Mouse (Mus musculus) thymus, adult 2 months (tissue): Measurements from ENCODE around the gene Babam2. TPM values are rescaled to one million over a fixed set of nuclear protein-coding genes. Genes with fewer than 3 reads are reported as not detected.

Experiments used
- DNase-seq: peaks from one replicate; pipeline ENCODE4 v3.0.0; 2021
- H3K27ac ChIP-seq: fragments of 200-500 bp; 2 replicates; pipeline ENCODE4 v1.5.1; 2012; ENCODE audit warnings: low read length, control low read depth; ENCODE audit not compliant: control insufficient read depth, insufficient read depth
- H3K27me3 ChIP-seq: fragments of 200-500 bp; 2 replicates; pipeline ENCODE4 v1.6.1; 2012; ENCODE audit warnings: mild to moderate bottlenecking, low read length, moderate library complexity, mixed read lengths; ENCODE audit not compliant: control insufficient read depth, insufficient read depth
- H3K36me3 ChIP-seq: fragments of 200-500 bp; 2 replicates; pipeline ENCODE4 v1.6.1; 2012; ENCODE audit warnings: mild to moderate bottlenecking, low read length, moderate library complexity; ENCODE audit not compliant: control insufficient read depth, insufficient read depth
- H3K4me1 ChIP-seq: fragments of 200-500 bp; replicated peaks from 2 replicates; pipeline ENCODE4 v1.6.1; 2012; ENCODE audit warnings: low read length; ENCODE audit not compliant: control insufficient read depth, insufficient read depth
- H3K4me3 ChIP-seq: fragments of 200-500 bp; 2 replicates; pipeline ENCODE4 v1.5.1; 2012; ENCODE audit warnings: mild to moderate bottlenecking, low read length, control low read depth, moderate library complexity; ENCODE audit not compliant: control insufficient read depth, insufficient read depth
- CTCF ChIP-seq: fragments of 200-500 bp; IDR thresholded peaks from 2 replicates; pipeline ENCODE4 v1.5.1; 2012; ENCODE audit warnings: mild to moderate bottlenecking, control low read depth, low read length, moderate library complexity, borderline replicate concordance; ENCODE audit not compliant: control insufficient read depth, poor library complexity, insufficient read depth; ENCODE audit errors: extremely low read depth
- POLR2A ChIP-seq: fragments of 200-500 bp; IDR thresholded peaks from 2 replicates; pipeline ENCODE4 v1.6.1; 2012; ENCODE audit warnings: mild to moderate bottlenecking, low read length, control low read depth, moderate library complexity; ENCODE audit not compliant: control insufficient read depth, poor library complexity, insufficient read depth; ENCODE audit errors: extremely low read depth
- WGBS: fragments of 180-500 bp; shearing (Covaris S2); methylation state at CpG from one replicate; pipeline ENCODE4 v1.1.7; 2018; 5-methylcytosine and 5-hydroxymethylcytosine counted together
- polyA plus RNA-seq: library from polyadenylated mRNA; depleted of rRNA; stranded (reverse); fragments of >200 nt; gene quantifications from 2 replicates; pipeline ENCODE4 v1.2.3, GENCODE M21; 2012

Gene Babam2
- polyA plus RNA-seq, 1 experiment = 16.1 TPM

GRCm38 (mm10) chr5:31732644-31733338 is 35.3 kb downstream of the Babam2 start:
- no peak overlapping the region for H3K27ac ChIP-seq

GRCm38 (mm10) chr5:31741931-31742330 is 44.4 kb downstream of the Babam2 start:
- no peaks in the 10 kb centered on the region; the same call in 1 of the 2 replicates for H3K4me1 ChIP-seq
- DNase-seq = no peak
- no peaks in the 10 kb centered on the region for H3K27me3 ChIP-seq
- H3K4me3 ChIP-seq = no peak overlapping the region
- no peaks in the 10 kb centered on the region for H3K36me3 ChIP-seq
- TF ChIP-seq CTCF (no peak), POLR2A (no peak)
- 92% methylated on average over 1 of the region's 1 CpGs for whole genome bisulfite sequencing
- H3K27ac ChIP-seq = no peak overlapping the region

More at GRCm38 (mm10) chr5:31732644-31733338, 35.3 kb downstream of the Babam2 start:
- TF ChIP-seq POLR2A (no peak), CTCF (no peak)
- no peak overlapping the region for H3K4me3 ChIP-seq
- H3K36me3 ChIP-seq = no peaks in the 10 kb centered on the region
- no peaks in the 10 kb centered on the region for H3K4me1 ChIP-seq
- no peak for DNase-seq
- H3K27me3 ChIP-seq = no peaks in the 10 kb centered on the region
- WGBS = 9% methylated on average over 3 of the region's 3 CpGs

- Histone ChIP-seq H3K27ac (no peak overlapping the region), H3K27me3 (no peaks in the 10 kb centered on the region), H3K4me3 (no peak overlapping the region), H3K36me3 (no peaks in the 10 kb centered on the region), H3K4me1 (no peaks in the 10 kb centered on the region; the same call in 1 of the 2 replicates)
- no peak for DNase-seq
- WGBS = 92% methylated on average over 4 of the region's 4 CpGs
- TF ChIP-seq POLR2A (no peak), CTCF (no peak)
These were observed 45.1 kb downstream of the Babam2 start for GRCm38 (mm10) chr5:31742521-31743031.

GRCm38 (mm10) chr5:31749401-31749800 is 51.9 kb downstream of the Babam2 start:
- TF ChIP-seq CTCF (no peak), POLR2A (no peak)
- Histone ChIP-seq H3K27ac (no peak overlapping the region), H3K27me3 (no peaks in the 10 kb centered on the region), H3K4me3 (no peak overlapping the region), H3K36me3 (no peaks in the 10 kb centered on the region), H3K4me1 (no peaks in the 10 kb centered on the region)
- no peak for DNase-seq

GRCm38 (mm10) chr5:31750231-31750925 is 52.9 kb downstream of the Babam2 start:
- 97% methylated on average over 9 of the region's 9 CpGs for WGBS
- no peaks in the 10 kb centered on the region for H3K27me3 ChIP-seq
- DNase-seq = no peak

GRCm38 (mm10) chr5:31750955-31751354 is 53.5 kb downstream of the Babam2 start:
- H3K27me3 ChIP-seq = no peaks in the 10 kb centered on the region
- H3K4me3 ChIP-seq = no peak overlapping the region
- 93% methylated on average over 4 of the region's 4 CpGs for WGBS
- H3K36me3 ChIP-seq = no peaks in the 10 kb centered on the region
- TF ChIP-seq CTCF = no peak
- TF ChIP-seq POLR2A = no peak
- H3K27ac ChIP-seq = no peak overlapping the region
- H3K4me1 ChIP-seq = no peaks in the 10 kb centered on the region
- no peak for DNase-seq

More at GRCm38 (mm10) chr5:31750231-31750925, 52.9 kb downstream of the Babam2 start:
- H3K4me3 ChIP-seq = no peak overlapping the region
- H3K36me3 ChIP-seq = no peaks in the 10 kb centered on the region
- TF ChIP-seq POLR2A (no peak), CTCF (no peak)
- H3K27ac ChIP-seq = no peak overlapping the region
- H3K4me1 ChIP-seq = no peaks in the 10 kb centered on the region
